Mouse (Mus musculus) MN1 (cell line): ENCODE measurements around the gene Ocln.

ENCODE experiments used
- DNase-seq: peaks from one replicate; pipeline ENCODE4 v3.0.0-alpha.2; 2016; ENCODE audit warnings: low spot score

Gene Ocln

GRCm38 (mm10) chr13:100552369-100553041, at the start of gene Ocln:
Ocln (minus strand) TSS chr13:100552718.
- DNase-seq, result no peak

GRCm38 (mm10) chr13:100601034-100601433, 48.5 kb upstream of the Ocln start:
- DNase-seq, result no peak

GRCm38 (mm10) chr13:100600317-100600716, 47.8 kb upstream of the Ocln start:
- no peak for DNase-seq

GRCm38 (mm10) chr13:100597284-100597683, 44.8 kb upstream of the Ocln start:
- no peak for DNase-seq

- no peak for DNase-seq
These were observed 43.0 kb upstream of the Ocln start for GRCm38 (mm10) chr13:100595552-100595885.

- DNase-seq, result no peak
These were observed 42.5 kb upstream of the Ocln start for GRCm38 (mm10) chr13:100594838-100595551.

- DNase-seq, result no peak
These were observed 41.7 kb upstream of the Ocln start for GRCm38 (mm10) chr13:100594041-100594792.

- no peak for DNase-seq
These were observed 36.1 kb upstream of the Ocln start for GRCm38 (mm10) chr13:100588646-100589045.

- DNase-seq, result peak; percentile 23
These were observed 29.6 kb upstream of the Ocln start for GRCm38 (mm10) chr13:100582144-100582543.

- DNase-seq, result peak; percentile 21
These were observed 29.2 kb upstream of the Ocln start for GRCm38 (mm10) chr13:100581701-100582100.

- DNase-seq, result no peak
These were observed 27.4 kb upstream of the Ocln start for GRCm38 (mm10) chr13:100579951-100580350.

- DNase-seq, result no peak
These were observed 26.7 kb upstream of the Ocln start for GRCm38 (mm10) chr13:100579220-100579619.

GRCm38 (mm10) chr13:100575950-100576349, 23.4 kb upstream of the Ocln start:
- no peak for DNase-seq

GRCm38 (mm10) chr13:100570713-100571112, 18.2 kb upstream of the Ocln start:
- DNase-seq, result no peak

- DNase-seq, result no peak
These were observed 15.8 kb upstream of the Ocln start for GRCm38 (mm10) chr13:100568359-100568758.

- no peak for DNase-seq
These were observed 6.9 kb upstream of the Ocln start for GRCm38 (mm10) chr13:100559449-100559848.

GRCm38 (mm10) chr13:100557011-100557410, 4.5 kb upstream of the Ocln start:
- DNase-seq, result no peak

- peak; percentile 28 for DNase-seq
These were observed 522 bp upstream of the Ocln start for GRCm38 (mm10) chr13:100553042-100553437.

- peak; percentile 14 for DNase-seq
These were observed 529 bp downstream of the Ocln start for GRCm38 (mm10) chr13:100552009-100552368.

GRCm38 (mm10) chr13:100551371-100552008, 1.0 kb downstream of the Ocln start:
- DNase-seq, result no peak

- no peak for DNase-seq
These were observed 5.2 kb downstream of the Ocln start for GRCm38 (mm10) chr13:100547269-100547668.

- no peak for DNase-seq
These were observed 7.0 kb downstream of the Ocln start for GRCm38 (mm10) chr13:100545510-100545909.
